Comparison of ENCODE assay signal across 8 mouse cellular contexts in the genomic region with DNA sequence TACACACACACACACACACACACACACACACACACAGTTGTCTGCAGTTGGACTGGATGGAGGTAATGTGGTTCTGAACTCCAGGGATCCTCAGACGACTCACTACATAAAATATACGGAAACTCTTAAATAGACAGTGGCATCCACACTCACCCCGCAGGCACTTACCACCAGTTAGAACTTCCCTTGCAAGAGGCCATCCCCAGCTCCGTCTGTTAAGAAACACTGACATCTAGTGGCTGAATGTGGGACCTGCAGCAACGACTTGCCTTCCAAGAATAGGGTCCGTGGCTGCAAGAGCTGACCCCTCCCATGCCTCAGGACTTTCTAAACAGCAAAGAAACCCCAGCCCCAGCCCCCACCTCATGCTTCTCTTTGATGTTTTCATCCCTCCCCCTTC. TPM values are rescaled to one million over a fixed set of nuclear protein-coding genes. Genes with fewer than 3 reads are reported as not detected.
A peak's percentile ranks its signal among the peaks of the same experiment; 100 is the strongest.
DNase-seq lines count a peak whose midpoint lies in the region; ATAC-seq lines count a peak whose summit lies in the region.

No protein-coding gene starts in this region.

- no peaks in the 10 kb centered on the region for H3K36me3 ChIP-seq in midbrain, embryonic 10.5 days

- no peaks in the 10 kb centered on the region for H3K9me3 ChIP-seq in midbrain, embryonic 10.5 days (replicated peaks)

- DNase-seq in adrenal gland, adult 2 months = peak; percentile 73
- peak; percentile 99 for DNase-seq in embryo, embryonic 10.5 days (ENCODE audit: low spot score)
- peak; percentile 32 for DNase-seq in gastrocnemius, postnatal 25 days
- peak; percentile 57 to 83 for DNase-seq in left cerebral cortex, adult 8-10 months (ENCODE audit: low spot score in 2 of 2)
- DNase-seq in midbrain, embryonic 10.5 days (ENCODE audit: low spot score) = peak; percentile 90
- DNase-seq in right cerebral cortex, postnatal 4 days = peak; percentile 93
- DNase-seq in urinary bladder, postnatal 4 days (ENCODE audit: low spot score in 2 of 2) = peak; percentile 64 to 84

- H3K27me3 ChIP-seq in midbrain, embryonic 10.5 days (ENCODE audit: low read depth, poor library complexity, severe bottlenecking) = peaks cover 63% of the 10 kb centered on the region

- 0 out of 2 replicates have a peak overlapping the region, but pooled peaks have one; percentile 1 for H3K27ac ChIP-seq in midbrain, embryonic 10.5 days (replicated peaks)

- WGBS in midbrain, embryonic 10.5 days = 2% methylated on average over 6 of the region's 6 CpGs

- peaks cover 42% of the 10 kb centered on the region for H3K4me1 ChIP-seq in midbrain, embryonic 10.5 days

- H3K4me3 ChIP-seq in midbrain, embryonic 10.5 days = no peak overlapping the region

- ATAC-seq in inflammation-experienced regulatory T-cells, adult 6 months = peak; percentile 32

RNA-seq across cellular contexts. Expression of gene Rpl38, which starts 32.0 kb away (rescaled TPM):
- 1,000 to 10,000 TPM; 1,183 to 1,186 TPM for total RNA-seq in adrenal gland, adult 2 months (2021)
- polyA plus RNA-seq in adrenal gland, adult 2 months (2012; rRNA removed) = 64.3 and 68.3 TPM in 2 replicates
- 100 to 1,000 TPM; 462 to 524 TPM for total RNA-seq in gastrocnemius, postnatal 25 days (2021)
- polyA plus RNA-seq in inflammation-experienced regulatory T-cells, adult 6 months (2017; shearing (Covaris generic)) = 1,000 to 10,000 TPM in 2 of 3 experiments, 100 to 1,000 TPM in 1; 884 to 1,360 (median 1,230) TPM
- total RNA-seq in left cerebral cortex, adult 8-10 months (2022) = 1,000 to 10,000 TPM in 2 of 4 experiments, 100 to 1,000 TPM in 2; 852 to 1,038 (median 940) TPM
- 851 and 1,060 TPM in 2 replicates for polyA plus RNA-seq in midbrain, embryonic 10.5 days (2016; fragmentation: Nextera tagmentation; extraction: Ambion mirVana)

RNA-seq across cellular contexts. Expression of gene Ttyh2, which starts 38.9 kb away (rescaled TPM):
- 100 to 1,000 TPM in 1 of 2 experiments, 10 to 100 TPM in 1; 70.3 to 115 TPM for total RNA-seq in adrenal gland, adult 2 months (2021)
- polyA plus RNA-seq in adrenal gland, adult 2 months (2012; rRNA removed) = 135 and 182 TPM in 2 replicates
- total RNA-seq in gastrocnemius, postnatal 25 days (2021) = 10 to 100 TPM; 17.9 to 20.1 TPM
- polyA plus RNA-seq in inflammation-experienced regulatory T-cells, adult 6 months (2017; shearing (Covaris generic)) = 1 to 10 TPM; 2.4 to 3.6 (median 3.4) TPM
- 10 to 100 TPM; 35.6 to 41.8 (median 38.0) TPM for total RNA-seq in left cerebral cortex, adult 8-10 months (2022)
- 9.6 and 12.6 TPM in 2 replicates for polyA plus RNA-seq in midbrain, embryonic 10.5 days (2016; fragmentation: Nextera tagmentation; extraction: Ambion mirVana)

Comparison
In these comparisons a context has a peak if more than half of its experiments do, and no peak if none do; other contexts are left out.
1. DNase-seq: peak in every context shown above with its lines; median percentile 99 in embryo, embryonic 10.5 days; 93 in right cerebral cortex, postnatal 4 days; 90 in midbrain, embryonic 10.5 days; 74 in urinary bladder, postnatal 4 days; 73 in adrenal gland, adult 2 months; 70 in left cerebral cortex, adult 8-10 months; 32 in gastrocnemius, postnatal 25 days.